Mouse (Mus musculus) kidney, postnatal 25 days (tissue): Measurements from ENCODE around the gene Wdr45.
"Not testable (repeated sequence)": the region's sequence is repeated elsewhere in the genome, so short reads cannot be mapped to it uniquely, and the experiment has no call there.

ENCODE experiments used
- DNase-seq, 2 experiments: peaks; one replicate each; pipeline ENCODE4 v3.0.0; 2021; ENCODE audit warnings: mixed read lengths in 2 of 2

Wdr45 gene

DNA sequence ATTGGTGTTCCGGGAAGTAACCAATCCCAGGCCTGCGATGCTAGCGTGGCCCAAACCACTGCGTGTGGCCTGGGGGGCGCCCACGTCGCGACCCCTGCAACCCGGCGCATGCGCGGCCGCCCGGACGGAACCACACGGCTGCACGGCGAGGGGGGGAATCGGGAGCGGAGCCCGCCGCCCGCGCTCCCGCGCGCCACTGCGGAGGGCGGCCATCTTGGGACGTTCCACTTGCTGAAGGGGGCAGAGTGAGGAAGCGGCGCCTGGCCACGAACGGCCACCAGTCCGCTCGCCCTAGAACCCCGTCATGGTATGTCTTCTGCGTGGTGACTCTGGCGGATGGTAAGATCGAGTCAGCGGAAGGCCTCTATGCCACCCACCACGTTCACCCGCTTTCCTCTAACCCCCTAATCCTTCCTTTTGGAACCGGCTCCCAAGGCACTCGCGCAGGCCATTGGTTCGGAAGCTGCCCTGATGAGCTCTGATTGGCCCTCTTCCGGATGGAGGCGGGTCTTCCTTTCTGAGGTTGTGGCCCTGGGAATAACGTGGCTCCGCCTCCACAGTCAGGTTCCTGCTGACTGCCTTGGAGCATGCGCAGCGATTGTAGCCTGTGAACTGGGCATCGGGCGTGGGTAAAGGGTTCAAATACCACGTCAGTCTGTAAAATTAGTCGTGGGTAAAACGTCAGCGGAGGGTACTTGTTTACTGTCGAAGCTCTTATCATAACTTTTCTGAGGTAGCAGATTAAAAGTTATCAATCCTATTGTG lies at the start of gene Wdr45:
TSS of gene Wdr45 (plus strand) at position 199 of the 765 bp plus-strand sequence.
- DNase-seq = peak; percentile 95 to 97

DNA sequence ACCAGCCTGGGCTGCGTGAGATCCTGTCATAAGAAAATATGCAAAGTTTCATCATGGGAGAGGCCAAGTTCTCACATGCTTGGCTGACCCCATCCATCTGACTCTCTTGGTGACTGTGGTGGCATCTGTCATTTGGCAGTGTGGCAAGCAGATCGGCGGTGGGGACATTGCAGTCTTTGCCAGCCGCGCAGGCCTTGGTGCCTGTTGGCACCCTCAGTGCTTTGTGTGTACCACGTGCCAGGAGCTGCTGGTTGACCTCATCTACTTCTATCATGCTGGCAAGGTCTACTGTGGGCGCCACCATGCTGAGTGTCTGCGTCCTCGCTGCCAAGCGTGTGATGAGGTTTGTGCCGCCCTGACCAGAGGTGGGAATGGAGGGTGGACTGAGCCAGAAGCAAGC lies 49.3 kb upstream of the Wdr45 start:
- no peak for DNase-seq

DNA sequence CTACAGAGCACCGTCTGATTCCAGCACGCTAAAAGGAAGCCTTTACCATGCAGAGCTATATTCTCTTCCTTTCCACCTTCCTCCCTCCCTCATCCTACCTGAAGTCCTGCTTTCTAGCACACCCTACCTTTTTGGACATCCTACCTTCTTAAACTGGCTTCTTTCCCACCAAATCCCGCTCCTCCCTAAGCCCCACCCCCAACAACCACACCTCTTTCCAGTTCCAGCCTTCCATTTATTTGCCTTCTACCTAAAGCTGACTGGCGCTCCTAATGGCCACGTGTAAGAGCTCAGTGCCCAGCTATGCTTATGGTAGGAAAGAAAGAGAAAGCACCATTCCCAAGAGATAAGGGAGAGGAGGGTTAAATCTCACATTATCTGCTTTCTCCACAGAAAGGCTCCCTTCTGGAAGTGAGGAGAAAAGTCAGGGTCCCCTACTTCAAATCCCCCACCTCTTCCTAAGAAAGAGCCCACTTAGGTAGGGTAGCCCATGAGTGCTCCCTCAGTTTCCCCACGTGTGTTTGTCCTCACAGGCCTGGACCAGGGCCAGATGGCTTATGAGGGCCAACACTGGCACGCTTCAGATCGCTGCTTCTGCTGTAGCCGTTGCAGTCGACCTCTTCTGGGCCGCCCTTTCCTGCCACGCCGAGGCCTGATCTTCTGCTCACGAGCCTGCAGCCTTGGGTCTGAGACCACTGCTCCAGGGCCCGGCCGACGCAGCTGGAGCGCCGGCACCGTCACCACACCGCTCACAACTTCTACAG lies 48.2 kb upstream of the Wdr45 start:
- no peak for DNase-seq

DNA sequence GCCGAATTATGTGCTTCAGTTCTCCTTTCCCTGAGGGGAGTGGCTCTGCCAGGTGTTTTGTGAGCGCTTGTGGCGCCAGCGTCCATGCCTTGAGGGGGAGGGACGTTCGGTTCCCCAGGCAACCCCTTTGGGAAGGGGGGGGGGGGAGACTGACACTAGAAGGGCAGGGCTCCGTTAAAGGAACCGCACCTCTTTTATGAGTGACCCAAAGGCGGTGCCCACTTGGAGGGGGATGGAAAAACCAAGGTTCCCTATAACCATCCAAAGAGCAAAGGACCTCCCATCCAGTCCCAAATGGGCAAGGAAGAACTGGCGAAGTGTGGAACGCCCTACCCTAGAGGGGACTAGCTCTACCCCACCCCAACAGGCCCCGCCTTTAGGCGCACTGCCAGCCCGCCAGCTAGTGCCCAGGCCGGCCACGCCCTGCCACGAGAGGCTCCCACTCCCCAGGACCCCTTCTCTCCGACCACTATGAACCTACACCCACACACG lies 43.7 kb upstream of the Wdr45 start:
- DNase-seq = peak; percentile 68 to 79

DNA sequence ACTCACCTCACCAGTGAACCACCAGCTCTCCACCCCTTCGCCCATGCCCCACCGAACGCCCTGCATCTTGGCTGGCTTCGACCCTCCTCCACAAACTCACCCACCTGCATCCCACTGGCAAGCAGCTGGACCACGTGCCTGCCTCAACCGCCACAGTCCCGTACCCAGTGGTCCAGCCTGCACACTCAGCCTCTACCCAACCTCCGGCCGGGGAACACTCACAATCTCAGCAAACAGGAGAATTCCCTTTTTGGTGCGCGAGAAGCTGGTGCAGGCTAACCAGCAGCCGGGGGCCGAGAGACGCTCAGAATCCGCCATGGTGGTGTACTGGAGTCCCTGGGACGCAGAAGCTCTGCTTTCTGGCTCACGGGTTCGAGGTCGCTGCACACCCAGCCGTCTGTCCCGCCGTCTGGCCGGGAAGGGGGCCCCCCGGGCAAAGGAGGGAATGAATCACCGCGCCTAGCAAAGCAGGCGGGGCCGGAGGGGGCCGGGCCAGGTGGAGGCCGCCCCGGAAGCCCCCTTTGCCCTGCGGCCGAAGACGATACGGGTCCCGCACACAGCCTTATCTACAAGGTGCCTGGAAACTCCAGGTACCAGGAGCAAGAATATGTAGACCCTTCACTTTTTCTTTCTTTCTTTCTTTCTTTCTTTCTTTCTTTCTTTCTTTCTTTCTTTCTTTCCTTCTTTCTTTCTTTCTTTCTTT lies 43.1 kb upstream of the Wdr45 start, which contains the start of gene Plp2:
TSS of gene Plp2 (minus strand) at position 470 of the 703 bp plus-strand sequence.
- DNase-seq = peak; percentile 30 to 63

DNA sequence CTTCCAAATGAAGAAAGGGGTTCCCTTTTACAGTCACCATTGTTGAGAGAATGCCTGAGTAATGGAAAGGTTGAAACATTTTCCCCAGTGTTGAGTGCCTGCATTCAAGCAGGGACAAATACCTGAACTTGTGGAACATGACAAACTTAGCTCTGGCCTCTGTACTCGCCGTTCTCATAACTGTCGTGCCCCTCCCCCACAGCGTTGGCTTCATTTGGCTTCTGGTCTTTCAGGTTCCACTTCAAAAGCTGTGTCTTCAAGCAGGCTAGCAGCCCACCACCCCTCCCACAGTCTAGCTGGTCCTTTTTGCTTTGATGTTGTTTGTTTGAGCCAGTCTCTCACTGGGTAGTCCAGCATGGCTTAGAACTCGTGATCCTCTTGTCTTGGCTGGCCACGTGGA lies 41.4 kb upstream of the Wdr45 start:
- peak in 1 of 2 experiments; percentile 57 for DNase-seq

DNA sequence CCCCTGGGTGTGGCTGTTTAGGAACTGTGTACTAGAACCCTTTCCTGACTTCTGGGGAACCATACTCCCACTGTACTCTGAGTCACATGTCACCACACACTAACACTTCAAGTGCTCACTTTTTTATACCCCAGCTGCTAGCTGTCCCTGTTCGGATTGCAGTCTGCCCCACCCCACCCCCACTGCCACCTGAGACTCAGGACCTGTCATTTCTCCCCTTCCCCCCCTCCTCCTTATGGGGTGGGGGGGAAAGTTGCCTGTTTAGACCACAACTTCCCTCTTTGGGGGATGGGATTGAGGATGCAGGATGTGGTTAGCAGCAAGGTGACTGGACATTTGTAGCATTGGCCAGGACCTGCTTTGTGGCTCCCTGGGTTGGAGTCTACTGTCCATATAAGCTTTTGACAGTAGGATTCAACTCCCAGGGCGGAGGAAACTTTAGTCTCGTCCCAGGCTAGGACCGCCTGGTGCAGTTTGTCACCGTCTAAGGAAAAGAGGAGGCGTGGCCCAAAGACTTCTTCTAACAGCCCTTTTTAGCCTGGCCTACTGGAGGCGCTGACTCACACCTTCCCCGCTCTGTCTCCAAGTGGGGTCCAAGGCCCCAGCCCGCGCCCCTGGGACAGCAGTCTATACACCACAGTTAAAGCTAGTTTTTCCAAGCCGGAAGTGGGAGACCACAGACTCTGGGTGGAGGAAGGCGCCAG lies 40.4 kb upstream of the Wdr45 start:
- DNase-seq = no peak

- DNase-seq = peak in 1 of 2 experiments; percentile 68
Observed at GRCm38 (mm10) chrX:7674284-7675000, 39.7 kb upstream of the Wdr45 start.

DNA sequence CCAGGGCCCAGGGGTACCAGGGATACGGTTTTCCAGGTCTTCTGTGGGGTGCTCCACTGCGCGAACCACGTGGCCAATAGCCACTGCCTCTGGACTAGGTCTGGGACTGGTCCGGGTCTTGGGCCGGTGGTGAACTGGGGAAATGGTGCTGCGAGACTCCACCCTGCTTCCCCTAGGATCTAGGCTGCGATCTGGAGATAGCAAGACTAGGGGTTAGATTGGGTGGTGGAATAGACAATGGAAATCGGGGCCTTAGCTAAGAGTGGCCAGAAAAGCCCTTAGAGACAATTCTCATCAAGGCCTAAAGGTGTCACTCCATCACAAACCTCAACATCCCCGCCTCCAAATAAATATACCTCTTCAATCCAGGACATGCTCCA lies 39.1 kb upstream of the Wdr45 start:
- no peak for DNase-seq

- DNase-seq = no peak
Observed at GRCm38 (mm10) chrX:7678986-7679385, 35.1 kb upstream of the Wdr45 start.

GRCm38 (mm10) chrX:7679405-7680056 lies 34.6 kb upstream of the Wdr45 start:
- DNase-seq = peak; percentile 93 to 95

- DNase-seq = no peak
Observed at GRCm38 (mm10) chrX:7680057-7680412, 34.1 kb upstream of the Wdr45 start.

- DNase-seq = peak; percentile 68 to 87
Observed at GRCm38 (mm10) chrX:7680864-7681263, 33.3 kb upstream of the Wdr45 start, which contains the start of gene Magix. Gene Magix, minus strand, starts transcription at chrX:7681251.

DNA sequence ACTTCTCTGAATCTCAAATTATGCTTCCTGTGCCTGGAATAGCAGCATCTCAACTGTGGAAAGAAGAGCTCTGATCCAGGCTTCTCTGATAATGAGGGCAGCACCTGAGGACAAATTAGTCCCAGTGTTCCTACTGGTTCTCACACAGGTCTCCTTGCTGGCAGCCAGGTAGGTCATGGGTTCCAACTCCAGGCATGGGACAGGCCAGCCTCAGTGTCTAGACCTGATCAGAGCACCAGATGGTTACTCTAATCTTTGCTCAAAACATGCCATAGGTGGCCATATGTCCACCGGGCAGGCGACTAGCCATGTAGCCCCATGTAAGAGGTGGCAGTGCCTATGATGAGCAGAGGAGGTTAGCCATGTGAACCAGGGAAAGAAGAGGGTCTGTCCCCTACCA lies 25.8 kb upstream of the Wdr45 start:
- DNase-seq = no peak

- no peak for DNase-seq
Observed at GRCm38 (mm10) chrX:7690486-7690885, 23.6 kb upstream of the Wdr45 start.

- DNase-seq = peak; percentile 52 to 60
Observed at GRCm38 (mm10) chrX:7692862-7693261, 21.3 kb upstream of the Wdr45 start.

GRCm38 (mm10) chrX:7696520-7696919 lies 17.6 kb upstream of the Wdr45 start:
- no peak for DNase-seq

DNA sequence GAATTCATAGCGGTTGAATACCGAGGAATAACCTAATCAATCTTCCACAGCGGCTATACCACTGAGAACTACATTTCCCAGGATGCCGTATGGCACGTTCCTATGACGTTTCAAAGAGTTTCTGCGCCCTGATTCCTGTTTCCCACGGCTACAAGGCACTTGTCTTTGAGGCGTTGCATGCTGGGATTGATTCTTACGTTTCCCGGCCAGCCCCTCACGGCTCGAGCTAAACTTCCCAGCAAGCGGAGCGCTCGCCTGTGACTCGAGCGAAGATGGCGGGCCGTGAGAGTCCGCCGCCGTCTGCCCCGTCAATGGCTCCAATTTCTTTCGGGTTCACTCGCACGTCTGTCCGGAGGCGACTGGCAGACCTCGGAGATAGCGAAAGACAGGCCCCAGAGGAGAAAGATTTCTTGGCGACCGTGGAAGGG lies 17.2 kb upstream of the Wdr45 start, which contains the start of gene Gpkow:
TSS of gene Gpkow (plus strand) at position 178 of the 428 bp plus-strand sequence.
- peak; percentile 85 to 94 for DNase-seq

DNA sequence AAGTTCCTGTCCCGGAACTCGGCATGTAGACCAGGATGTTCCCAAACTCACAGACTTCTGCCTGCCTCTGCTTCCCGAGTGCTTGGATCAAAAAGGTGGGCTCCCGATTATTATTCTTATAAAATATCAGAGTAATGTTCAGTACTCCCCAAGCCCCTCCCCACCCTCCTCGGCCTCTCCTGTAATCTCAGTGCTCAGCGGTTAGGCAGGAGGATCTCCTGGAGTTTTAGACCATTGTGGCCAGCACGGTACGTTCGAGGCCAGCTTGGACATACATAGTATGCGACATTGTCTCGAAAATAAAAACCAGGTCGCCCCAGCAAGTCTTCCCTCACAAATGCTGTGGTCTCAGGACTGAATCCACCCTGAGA lies 384 bp upstream of the Wdr45 start:
- DNase-seq = not testable (repeated sequence)

DNA sequence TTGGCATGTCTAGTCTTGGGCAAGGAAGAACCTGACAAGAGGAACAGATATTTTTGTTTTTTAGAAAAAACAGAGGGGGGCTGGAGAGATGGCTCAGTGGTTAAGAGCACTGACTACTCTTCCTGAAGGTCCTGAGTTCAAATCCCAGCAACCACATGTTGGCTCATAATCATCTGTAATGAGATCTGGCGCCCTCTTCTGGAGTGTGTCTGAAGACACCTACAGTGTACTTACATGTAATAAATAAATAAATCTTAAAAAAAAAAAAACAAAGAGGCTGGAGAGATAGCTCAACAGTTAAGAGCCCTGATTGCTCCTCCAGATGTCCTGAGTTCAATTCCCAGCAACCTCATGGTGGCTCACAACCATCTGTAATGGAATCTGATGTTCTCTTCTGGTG lies 1.9 kb downstream of the Wdr45 start:
- DNase-seq = peak in 1 of 2 experiments; percentile 30
